Mouse (Mus musculus): ENCODE measurements around the gene Kdm8.

DNA sequence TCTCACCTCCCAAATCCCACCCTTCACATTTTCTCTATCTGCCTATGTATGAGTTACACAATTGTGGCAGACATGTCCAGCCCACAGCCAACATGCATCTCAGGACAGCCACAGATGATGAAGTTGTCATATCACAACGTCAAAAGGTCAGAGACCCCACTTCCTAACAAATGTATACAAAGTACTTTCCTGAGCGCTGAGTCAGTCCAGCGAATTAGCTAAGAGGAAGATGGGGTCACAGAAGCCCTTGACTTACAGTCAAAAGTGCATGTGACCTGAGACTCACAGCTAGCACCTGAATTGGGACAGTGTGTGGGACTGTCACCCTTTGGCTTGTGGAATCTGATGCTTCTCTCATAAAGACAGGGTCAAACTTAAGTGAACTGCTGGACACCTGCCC lies 37.9 kb downstream of the Kdm8 start:
- TF ChIP-seq CTCF (conservative IDR thresholded peaks at IDR 0.05; ENCODE audit: low read length) (no peak), POU5F1 (IDR thresholded peaks at IDR 0.05; ENCODE audit: borderline replicate concordance, low read length) (no peak), NANOG (IDR thresholded peaks at IDR 0.05; ENCODE audit: borderline replicate concordance, low read length) (no peak)
